Comparison of ENCODE assay signal across 9 mouse cellular contexts in genomic region chr4:41096169-41096568, GRCm38 (mm10). TPM values are rescaled to one million over a fixed set of nuclear protein-coding genes. Genes with fewer than 3 reads are reported as not detected.
DNase-seq lines count a peak whose midpoint lies in the region; ATAC-seq and TF ChIP-seq lines count a peak whose summit lies in the region.
"Had no signal": no experiment of that assay in that cellular context is flagged by ENCODE, and none has a peak within 500 bp of the region (broad histone marks: within the 10 kb centered on the region; RNA-seq: fewer than 3 reads in every experiment).

No protein-coding gene starts in this region.

- H3K4me1 ChIP-seq in lung, postnatal 0 days (ENCODE audit: insufficient read depth, low read depth, low read length), result peaks cover 6% of the 10 kb centered on the region; the same call in 1 of the 2 replicates
- H3K4me1 ChIP-seq in intestine, embryonic 16.5 days (ENCODE audit: control insufficient read depth, insufficient read depth, low read length), result peaks cover 40% of the 10 kb centered on the region

- TF ChIP-seq EP300 in lung, postnatal 0 days (IDR thresholded peaks at IDR 0.05), result no peak

- peak; percentile 33 for DNase-seq in lung, postnatal 0 days (ENCODE audit: low spot score)
- DNase-seq in lung, postnatal 36 days, result no peak
- peak; percentile 57 for DNase-seq in liver
- peak; percentile 63 for DNase-seq in urinary bladder, postnatal 25 days (ENCODE audit: low spot score)
- DNase-seq in cerebellum, adult 11-12 months, result no peak
- DNase-seq in frontal cortex, adult 2 months (ENCODE audit: extremely low spot score in 1 of 2, low spot score in 1 of 2), result no peak
- DNase-seq: cerebellum, postnatal 10 days; heart, postnatal 36 days had no signal

- TF ChIP-seq CTCF in lung, postnatal 0 days (IDR thresholded peaks at IDR 0.05), result no peak

- no peaks in the 10 kb centered on the region for H3K36me3 ChIP-seq in lung, postnatal 0 days (ENCODE audit: insufficient read depth, low read length)
- H3K36me3 ChIP-seq in intestine, embryonic 16.5 days (ENCODE audit: control insufficient read depth, insufficient read depth, low read length), result no peaks in the 10 kb centered on the region

- no peak overlapping the region for H3K4me3 ChIP-seq in lung, postnatal 0 days (ENCODE audit: low read depth, low read length)
- H3K4me3 ChIP-seq in intestine, embryonic 16.5 days (ENCODE audit: low read length), result no peak overlapping the region

- H3K27ac ChIP-seq in lung, postnatal 0 days (ENCODE audit: low read length), result no peak overlapping the region
- no peak overlapping the region for H3K27ac ChIP-seq in intestine, embryonic 16.5 days (ENCODE audit: low read length)

- H3K27me3 ChIP-seq in lung, postnatal 0 days (replicated peaks; ENCODE audit: insufficient read depth, low read length), result 0 out of 2 replicates have a peak, but pooled peaks cover 5% of the 10 kb centered on the region
- peaks cover 8% of the 10 kb centered on the region; the same call in 1 of the 2 replicates for H3K27me3 ChIP-seq in intestine, embryonic 16.5 days (replicated peaks; ENCODE audit: control insufficient read depth, insufficient read depth, low read length)

- H3K9me3 ChIP-seq in lung, postnatal 0 days (ENCODE audit: low read length), result no peaks in the 10 kb centered on the region
- no peaks in the 10 kb centered on the region for H3K9me3 ChIP-seq in intestine, embryonic 16.5 days (ENCODE audit: control insufficient read depth, low read length)

- 40% methylated on average over 8 of the region's 8 CpGs for WGBS in lung, postnatal 0 days
- 41% methylated on average over 8 of the region's 8 CpGs for WGBS in intestine, embryonic 16.5 days

- H3K4me2 ChIP-seq in lung, postnatal 0 days (replicated peaks; ENCODE audit: low read depth, low read length), result no peak overlapping the region
- no peak overlapping the region for H3K4me2 ChIP-seq in intestine, embryonic 16.5 days (ENCODE audit: low read depth, low read length)

- H3K9ac ChIP-seq in lung, postnatal 0 days (replicated peaks; ENCODE audit: low read depth), result no peak overlapping the region
- H3K9ac ChIP-seq in intestine, embryonic 16.5 days (ENCODE audit: low read depth, low read length), result no peak overlapping the region

- no peak for ATAC-seq in lung, postnatal 0 days
- ATAC-seq in intestine, embryonic 16.5 days, result peak; percentile 57

RNA-seq across cellular contexts. Expression of gene Aqp3, which starts 1.8 kb away (rescaled TPM):
- 8.7 and 15.3 TPM in 2 replicates for polyA plus RNA-seq in lung, postnatal 0 days (2015; fragmentation: Nextera tagmentation; extraction: Ambion mirVana)
- 4.4 and 4.5 TPM in 2 replicates for polyA plus RNA-seq in intestine, embryonic 16.5 days (2015; fragmentation: Nextera tagmentation; extraction: Ambion mirVana)
- 0.26 and 1.1 TPM in 2 replicates for polyA plus RNA-seq in frontal cortex, adult 2 months (2012; rRNA removed)

RNA-seq across cellular contexts. Expression of gene Nol6, which starts 28.1 kb away (rescaled TPM):
- polyA plus RNA-seq in lung, postnatal 0 days (2015; fragmentation: Nextera tagmentation; extraction: Ambion mirVana), result 5.3 and 6.9 TPM in 2 replicates
- polyA plus RNA-seq in intestine, embryonic 16.5 days (2015; fragmentation: Nextera tagmentation; extraction: Ambion mirVana), result 20.0 and 21.8 TPM in 2 replicates
- polyA plus RNA-seq in frontal cortex, adult 2 months (2012; rRNA removed), result 64.1 and 67.0 TPM in 2 replicates

RNA-seq across cellular contexts. Expression of gene Ube2r2, which starts 39.4 kb away (rescaled TPM):
- 77.9 and 81.6 TPM in 2 replicates for polyA plus RNA-seq in lung, postnatal 0 days (2015; fragmentation: Nextera tagmentation; extraction: Ambion mirVana)
- 53.5 and 65.4 TPM in 2 replicates for polyA plus RNA-seq in intestine, embryonic 16.5 days (2015; fragmentation: Nextera tagmentation; extraction: Ambion mirVana)
- polyA plus RNA-seq in frontal cortex, adult 2 months (2012; rRNA removed), result 167 and 168 TPM in 2 replicates

RNA-seq across cellular contexts. Expression of gene Aqp7, which starts 48.2 kb away (rescaled TPM):
- polyA plus RNA-seq in lung, postnatal 0 days (2015; fragmentation: Nextera tagmentation; extraction: Ambion mirVana), result 0.10 and 0.24 TPM in 2 replicates
- 0.56 and 0.83 TPM in 2 replicates for polyA plus RNA-seq in intestine, embryonic 16.5 days (2015; fragmentation: Nextera tagmentation; extraction: Ambion mirVana)
- polyA plus RNA-seq in frontal cortex, adult 2 months (2012; rRNA removed), result 0.04 TPM in 1 of 2 replicates, not detected in the other

Comparison
In these comparisons a context has a peak if more than half of its experiments do, and no peak if none do; other contexts are left out.
1. DNase-seq: peak in lung, postnatal 0 days (single experiment), liver (single experiment) and urinary bladder, postnatal 25 days (single experiment); none in lung, postnatal 36 days (single experiment), cerebellum, adult 11-12 months (single experiment) and frontal cortex, adult 2 months (0 of 2).